Mouse (Mus musculus) small intestine, adult 2 months (tissue): ENCODE data around the gene Rassf5.
A peak's percentile ranks its signal among the peaks of the same experiment; 100 is the strongest.

Experiments
- CTCF ChIP-seq: fragments of 200-500 bp; IDR thresholded peaks from 2 replicates; pipeline ENCODE4 v1.5.1; 2012; ENCODE audit warnings: low read depth, mild to moderate bottlenecking, control low read depth, inconsistent platforms, low read length, moderate library complexity, mixed read lengths; ENCODE audit not compliant: insufficient replicate concordance, insufficient read length; ENCODE audit errors: extremely low read depth
- POLR2A ChIP-seq: fragments of 200-500 bp; IDR thresholded peaks from 2 replicates; pipeline ENCODE4 v1.6.1; 2012; ENCODE audit warnings: low read depth, mild to moderate bottlenecking, control low read depth, inconsistent platforms, low read length, moderate library complexity

- no peak for TF ChIP-seq POLR2A
- peak; percentile 84; the same call in 1 of the 2 replicates for TF ChIP-seq CTCF
These were observed 24.9 kb upstream of the Rassf5 start for GRCm38 (mm10) chr1:131269797-131270578.
